Mouse (Mus musculus) heart, postnatal 0 days (tissue): ENCODE results near the gene Agpat1.

Experiments
- CTCF ChIP-seq: IDR thresholded peaks from 2 replicates; pipeline ENCODE4 v1.5.1; 2016; ENCODE audit warnings: antibody characterized with exemption, control low read depth, low read depth
- EP300 ChIP-seq: IDR thresholded peaks from 2 replicates; pipeline ENCODE4 v1.6.1; 2016; ENCODE audit warnings: antibody characterized with exemption, low read depth

GRCm38 (mm10) chr17:34603375-34604060, 544 bp upstream of the Agpat1 start, which contains the start of gene Rnf5:
- TF ChIP-seq CTCF = no peak
- peak; percentile 92 for TF ChIP-seq EP300
